Mouse (Mus musculus): ENCODE results near the gene Ccnk. TPM values are rescaled to one million over a fixed set of nuclear protein-coding genes. Genes with fewer than 3 reads are reported as not detected.

The Ccnk gene
- total RNA-seq, 2 experiments from 2014 or later: 35.5 to 36.4 TPM

DNA sequence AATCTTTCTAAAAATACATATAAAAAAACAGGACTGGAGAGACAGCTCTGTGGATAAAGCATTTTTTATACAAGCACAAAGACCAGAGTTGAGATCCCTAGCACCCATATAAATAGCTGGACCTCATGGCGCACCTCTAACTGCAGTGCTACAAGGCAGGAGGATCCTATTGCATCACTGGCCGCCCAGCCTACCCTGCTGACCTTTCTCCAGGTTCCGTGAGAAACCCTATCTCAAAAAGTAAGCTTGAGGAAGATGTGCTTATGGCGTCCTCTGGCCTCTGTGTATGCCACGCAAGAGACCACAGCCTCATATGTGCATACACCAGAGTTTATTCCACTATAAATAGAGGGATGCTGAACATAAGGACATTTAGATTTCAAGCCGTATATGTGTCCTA, 2.3 kb downstream of the Ccnk start:
- DNase-seq (ENCODE audit: low spot score in 2 of 2): no peak

DNA sequence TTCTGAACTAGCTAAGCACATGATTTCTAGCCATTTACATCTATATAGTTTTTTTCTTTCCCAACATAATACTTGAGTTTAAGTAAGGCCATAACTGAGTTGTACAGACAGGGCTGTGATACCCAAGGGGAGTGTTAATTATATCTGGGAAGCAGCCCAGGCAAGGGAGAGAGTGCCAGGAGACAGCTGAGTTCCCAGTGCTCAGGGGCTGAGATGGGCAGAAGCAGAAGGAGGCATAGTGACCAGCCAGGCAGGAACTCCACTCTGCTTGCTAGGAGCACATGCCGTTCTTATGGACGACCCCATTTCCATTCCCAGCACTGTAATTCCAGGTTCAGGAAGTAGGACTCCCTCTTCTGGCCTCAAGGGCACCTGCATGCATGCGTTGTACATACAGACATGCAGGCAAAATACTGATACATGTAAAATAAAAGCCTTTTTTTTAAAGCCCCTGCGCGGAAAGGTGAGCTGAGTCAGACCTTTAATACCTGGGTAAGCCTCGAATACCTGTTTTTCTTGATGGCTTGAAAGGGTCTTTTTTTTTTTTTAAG, 8.2 kb downstream of the Ccnk start:
- no peak for DNase-seq (ENCODE audit: low spot score in 2 of 2)

DNA sequence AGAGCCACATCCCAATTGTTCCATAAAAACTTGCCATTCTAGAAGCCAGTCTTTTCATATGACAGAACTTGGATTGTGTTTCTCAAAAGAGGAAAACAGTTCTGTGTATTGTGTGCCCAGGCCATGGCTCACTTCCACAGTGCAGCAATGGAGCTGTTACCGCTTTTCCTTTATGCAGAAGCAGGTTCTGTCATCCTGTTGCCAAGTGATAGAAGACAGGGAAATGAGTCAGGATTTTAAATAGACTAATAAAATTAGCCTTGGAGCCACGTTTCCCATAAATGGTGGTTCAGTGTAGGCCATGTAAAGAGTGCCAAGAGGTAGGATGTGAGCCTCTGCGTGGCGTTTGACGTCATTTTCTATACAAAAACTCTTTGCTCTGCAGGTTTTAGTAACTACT, 14.5 kb downstream of the Ccnk start:
- DNase-seq (ENCODE audit: low spot score in 2 of 2): no peak

DNA sequence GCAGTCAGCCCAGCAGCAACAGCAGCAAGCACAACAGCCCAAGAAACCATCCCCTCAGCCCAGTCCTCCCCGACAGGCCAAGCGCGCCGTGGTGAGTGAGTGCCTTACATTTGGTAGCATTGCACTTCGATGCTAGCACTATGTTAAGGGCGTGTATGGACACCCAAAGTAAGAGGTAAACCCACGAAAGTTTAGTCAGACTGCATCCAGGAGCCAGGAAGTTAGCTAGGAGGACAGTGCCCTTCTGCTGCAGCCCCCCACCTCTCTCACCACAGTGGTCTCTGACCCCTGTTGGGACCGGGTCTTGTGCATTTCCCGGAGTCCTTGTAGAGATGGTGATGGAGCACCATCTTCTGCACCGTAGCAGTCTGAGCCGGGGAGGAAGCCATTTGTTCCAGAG, 16.4 kb downstream of the Ccnk start:
- DNase-seq (ENCODE audit: low spot score in 2 of 2): no peak

DNA sequence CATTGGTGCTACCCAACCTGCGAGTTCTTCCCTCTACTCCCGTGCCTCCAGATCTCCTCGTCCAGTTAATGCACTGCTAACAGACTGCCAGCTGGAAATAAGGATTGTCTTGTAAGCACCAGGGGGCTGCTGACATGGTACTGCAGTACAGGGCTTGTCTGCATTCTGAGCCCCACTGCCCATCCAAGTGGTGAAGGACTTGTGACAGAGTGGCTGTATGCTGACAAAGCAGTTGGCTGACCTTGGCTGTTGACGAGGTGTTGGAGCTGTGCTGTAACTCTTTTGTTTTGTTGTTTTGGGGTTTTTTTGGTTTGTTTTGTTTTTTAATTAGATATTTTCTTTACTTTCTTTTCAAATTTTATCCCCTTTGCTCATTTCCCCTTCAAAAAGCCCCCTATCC, 19.1 kb downstream of the Ccnk start:
- DNase-seq (ENCODE audit: low spot score in 2 of 2): no peak

GRCm38 (mm10) chr12:108200094-108200493, 20.7 kb downstream of the Ccnk start:
- no peak for DNase-seq (ENCODE audit: low spot score in 2 of 2)

- DNase-seq (ENCODE audit: low spot score in 2 of 2): peak in 1 of 2 experiments; percentile 8
Observed at GRCm38 (mm10) chr12:108203895-108204294, 24.5 kb downstream of the Ccnk start.

DNA sequence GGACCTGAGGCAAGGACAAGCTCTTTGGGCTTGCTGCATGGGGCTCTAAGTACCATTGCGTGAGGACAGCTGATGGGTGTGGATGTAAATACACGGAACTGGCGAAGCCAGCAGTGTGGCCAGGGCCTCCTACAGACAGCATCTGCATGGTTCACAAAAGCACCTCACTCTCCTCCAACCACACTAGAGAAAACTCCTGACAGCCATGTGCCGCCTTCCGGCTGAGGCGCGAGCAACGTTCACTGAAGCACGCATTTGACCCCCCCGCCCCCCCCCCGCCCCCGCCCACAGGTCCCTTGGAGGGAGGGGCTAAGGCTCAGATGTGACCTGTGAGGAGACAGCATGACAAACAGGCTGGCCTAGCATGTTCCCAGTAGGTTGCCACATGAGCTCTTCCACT, 25.6 kb downstream of the Ccnk start:
- no peak for DNase-seq (ENCODE audit: low spot score in 2 of 2)

DNA sequence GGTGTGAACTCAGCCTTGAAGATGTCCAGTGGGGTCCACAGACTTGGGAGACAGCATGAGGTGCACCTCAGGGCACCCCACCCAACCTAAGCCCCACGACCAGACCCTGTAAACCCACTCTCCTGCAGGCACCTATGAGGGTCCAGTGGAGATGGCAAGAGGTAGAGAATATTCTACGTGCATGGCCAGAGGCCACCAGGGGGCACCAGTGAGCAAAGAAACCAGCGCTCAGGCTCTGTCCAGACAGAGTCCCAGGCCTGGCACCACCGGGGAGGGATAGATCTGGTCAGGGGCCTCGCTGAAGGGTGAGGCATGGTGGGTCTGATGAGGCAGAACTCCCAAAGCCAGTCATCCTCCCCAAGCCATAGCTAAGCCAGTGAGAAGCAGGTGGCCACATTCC, 27.3 kb downstream of the Ccnk start:
- DNase-seq (ENCODE audit: low spot score in 2 of 2): peak; percentile 76 to 85

GRCm38 (mm10) chr12:108208216-108208615, 28.8 kb downstream of the Ccnk start:
- DNase-seq (ENCODE audit: low spot score in 2 of 2): no peak

- peak; percentile 61 to 81 for DNase-seq (ENCODE audit: low spot score in 2 of 2)
Observed at GRCm38 (mm10) chr12:108208726-108209438, 29.5 kb downstream of the Ccnk start.

- DNase-seq (ENCODE audit: low spot score in 2 of 2): no peak
Observed at GRCm38 (mm10) chr12:108210623-108211022, 31.2 kb downstream of the Ccnk start.

GRCm38 (mm10) chr12:108212071-108212470, 32.7 kb downstream of the Ccnk start:
- DNase-seq (ENCODE audit: low spot score in 2 of 2): no peak

DNA sequence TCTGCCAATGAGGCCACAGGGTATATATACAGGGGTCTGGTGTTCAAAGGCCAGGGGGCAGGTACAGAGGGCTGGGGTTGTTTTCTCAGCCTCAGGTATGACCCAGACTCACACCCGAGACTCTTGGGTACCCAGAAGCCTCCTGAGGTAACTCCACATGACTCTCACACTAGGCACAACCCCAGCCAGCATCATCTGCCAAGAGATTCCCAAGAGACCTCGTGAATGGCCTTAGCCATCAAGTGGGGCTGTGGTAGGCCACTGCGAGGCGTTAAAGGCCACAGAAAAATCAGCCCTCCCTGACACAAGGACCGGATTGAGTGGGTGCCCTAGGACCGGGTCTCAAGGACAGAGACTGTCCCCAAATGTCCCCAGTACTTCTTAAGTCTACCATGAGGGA, 33.1 kb downstream of the Ccnk start:
- DNase-seq (ENCODE audit: low spot score in 2 of 2): no peak

DNA sequence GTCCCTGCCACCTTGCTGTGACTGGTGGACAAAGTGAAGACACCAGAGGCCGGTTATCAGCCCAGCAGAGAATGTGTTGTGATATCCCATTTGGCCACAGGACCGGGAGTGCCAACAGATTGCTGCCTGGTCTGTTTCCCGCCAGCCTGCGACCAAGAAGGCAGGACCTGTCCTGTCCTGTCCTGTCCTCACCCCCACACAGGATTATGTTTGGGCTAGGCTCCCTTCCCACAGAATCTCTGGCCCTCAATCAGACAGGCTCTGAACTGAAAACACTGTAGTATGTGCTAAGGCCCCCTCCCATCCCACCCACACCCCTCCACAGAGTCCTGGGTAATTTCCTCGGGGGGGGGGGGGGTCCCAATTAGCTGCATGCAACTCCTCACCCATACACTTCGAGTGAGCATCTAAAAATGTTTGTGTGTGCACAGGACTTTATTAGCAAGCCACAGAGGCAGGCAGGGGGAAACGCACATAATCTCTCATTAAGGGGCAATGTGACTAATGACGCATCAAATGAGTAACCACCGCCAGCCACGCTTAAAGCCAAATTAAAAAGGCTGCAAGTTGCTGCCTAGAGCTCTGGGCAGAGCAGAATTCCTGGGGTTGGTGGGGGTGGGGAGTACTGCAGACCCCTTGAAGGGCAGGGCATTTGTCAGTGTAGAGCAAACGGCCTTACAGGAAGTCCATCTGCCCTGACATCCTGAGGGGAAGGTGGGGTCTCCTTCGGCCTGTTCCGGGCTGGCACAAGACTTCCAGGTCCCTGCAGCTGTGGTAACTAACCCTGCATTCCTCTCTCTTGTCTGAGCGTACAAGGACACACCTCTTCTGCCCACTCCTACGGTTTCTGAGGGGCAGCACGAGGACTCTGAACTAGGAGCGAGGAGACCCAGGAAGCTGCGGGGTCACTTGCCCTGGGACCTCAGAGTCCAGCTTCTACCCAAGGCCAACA, 34.0 kb downstream of the Ccnk start:
- DNase-seq (ENCODE audit: low spot score in 2 of 2): no peak

GRCm38 (mm10) chr12:108215090-108215489, 35.7 kb downstream of the Ccnk start:
- no peak for DNase-seq (ENCODE audit: low spot score in 2 of 2)

GRCm38 (mm10) chr12:108216611-108217370, 37.4 kb downstream of the Ccnk start:
- no peak for DNase-seq (ENCODE audit: low spot score in 2 of 2)

DNA sequence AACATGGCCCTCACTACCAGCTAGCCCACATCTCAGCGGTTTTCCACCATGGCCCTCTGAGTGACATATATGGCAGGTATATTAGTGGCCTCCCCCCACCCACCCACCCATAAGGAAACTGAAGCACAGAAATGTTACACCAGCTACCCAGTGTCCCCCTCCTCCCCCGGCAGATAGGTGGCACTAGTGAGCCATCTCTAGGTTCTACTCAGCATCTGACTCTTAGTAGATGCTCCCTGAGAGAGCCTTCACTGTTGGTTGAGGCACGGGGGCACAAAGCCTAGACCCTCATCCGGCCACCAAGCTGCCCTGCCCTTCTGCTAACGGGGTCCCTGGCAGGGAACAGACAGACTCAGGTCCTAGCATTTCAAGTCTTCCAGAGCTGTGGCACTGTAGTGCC, 38.2 kb downstream of the Ccnk start:
- DNase-seq (ENCODE audit: low spot score in 2 of 2): no peak

DNA sequence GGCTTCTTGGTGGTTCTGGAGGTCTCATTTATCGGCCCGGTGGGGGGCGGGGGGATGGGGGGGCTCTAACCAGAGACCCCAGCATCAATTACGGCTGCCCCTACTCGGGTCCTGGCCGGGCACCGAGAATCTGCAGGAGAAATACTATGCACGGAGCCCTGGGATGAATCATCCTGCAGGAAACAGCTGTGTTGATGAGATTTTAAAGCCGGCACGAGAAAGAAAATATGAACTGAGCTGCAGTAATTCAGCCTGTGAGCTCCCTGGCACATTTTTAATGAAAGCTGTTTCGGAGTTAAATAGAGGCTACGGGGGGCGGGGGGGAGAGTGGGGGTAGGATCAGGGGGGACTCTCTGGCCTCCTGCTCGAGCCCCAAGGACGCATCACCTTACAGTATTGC, 39.8 kb downstream of the Ccnk start:
- DNase-seq (ENCODE audit: low spot score in 2 of 2): no peak

- no peak for DNase-seq (ENCODE audit: low spot score in 2 of 2)
Observed at GRCm38 (mm10) chr12:108219825-108220616, 40.6 kb downstream of the Ccnk start.

DNA sequence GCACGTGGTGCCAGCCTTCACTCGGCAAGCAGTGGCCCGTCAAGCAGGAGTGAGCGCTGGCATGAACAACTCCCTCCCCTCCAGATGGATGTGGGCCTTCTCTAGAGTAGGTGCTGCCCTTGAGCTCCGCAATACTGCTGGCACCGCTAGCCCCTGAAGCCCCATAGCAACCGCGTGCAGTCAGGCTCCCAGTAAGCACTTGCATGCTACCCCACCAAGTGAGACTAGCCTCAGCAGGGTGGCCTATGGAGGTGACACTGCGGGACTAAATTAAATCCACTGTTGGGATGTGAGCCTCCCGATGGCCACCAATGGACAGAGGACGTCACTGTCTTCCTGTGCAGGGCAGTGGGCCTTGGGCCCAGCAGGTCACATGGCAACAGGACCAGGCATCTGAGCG, 41.2 kb downstream of the Ccnk start:
- no peak for DNase-seq (ENCODE audit: low spot score in 2 of 2)

Data from gastrocnemius, postnatal 4 days (tissue).